Mouse (Mus musculus): ENCODE measurements around the gene Rbm8a.

- TF ChIP-seq CTCF (IDR thresholded peaks at IDR 0.05) = no peak
- TF ChIP-seq POLR2A (IDR thresholded peaks at IDR 0.05; ENCODE audit: insufficient read depth, low read depth, low read length) = no peak
Observed at GRCm38 (mm10) chr3:96634015-96634414, 4.3 kb downstream of the Rbm8a start.

Data from heart, adult 2 months (tissue).